9 mouse cellular contexts compared by ENCODE assay signal in the genomic region with DNA sequence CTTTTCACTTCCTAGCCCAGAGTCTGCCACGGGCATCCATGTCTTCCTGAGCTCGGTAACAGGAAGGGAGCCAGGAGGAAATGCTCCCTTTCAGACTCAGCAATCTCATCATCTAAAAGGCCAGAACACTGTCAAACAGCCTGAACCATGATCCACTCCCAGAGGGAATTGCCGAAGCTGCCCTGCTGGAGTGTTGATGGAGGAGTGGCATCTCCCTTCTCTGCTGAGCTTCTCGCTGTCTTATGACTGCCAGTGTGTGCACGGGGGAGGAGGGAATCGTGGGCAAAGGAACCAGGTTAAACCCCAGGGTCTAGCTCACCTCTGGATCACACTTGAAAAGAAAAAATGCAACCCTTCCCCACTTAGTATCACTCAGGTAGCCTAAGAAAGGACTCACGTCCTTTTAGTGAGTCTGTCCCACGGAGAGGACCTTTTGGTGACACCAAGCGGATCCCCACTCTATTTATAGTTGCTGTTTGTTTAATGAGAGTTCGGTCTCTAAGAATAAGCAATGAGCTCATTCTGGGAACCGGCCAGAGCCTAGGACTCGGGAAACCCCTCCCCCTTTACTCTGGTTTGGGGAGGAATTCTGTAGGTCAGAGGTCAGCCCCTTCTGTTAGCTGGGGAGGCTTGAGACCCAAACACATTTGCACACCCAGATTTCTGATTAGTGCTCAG.
DNase-seq lines count a peak whose midpoint lies in the region; ATAC-seq lines count a peak whose summit lies in the region.
"Had no signal": no experiment of that assay in that cellular context is flagged by ENCODE, and none has a peak within 500 bp of the region (broad histone marks: within the 10 kb centered on the region; RNA-seq: fewer than 3 reads in every experiment).

No protein-coding gene starts in this region.

- no peaks in the 10 kb centered on the region for H3K27me3 ChIP-seq in midbrain, embryonic 10.5 days (ENCODE audit: low read depth, poor library complexity, severe bottlenecking)
- no peaks in the 10 kb centered on the region for H3K27me3 ChIP-seq in midbrain, embryonic 16.5 days (ENCODE audit: control insufficient read depth, insufficient read depth, low read depth, low read length)
- no peaks in the 10 kb centered on the region for H3K27me3 ChIP-seq in heart, embryonic 11.5 days (ENCODE audit: control insufficient read depth, insufficient read depth, low read length)
- no peaks in the 10 kb centered on the region for H3K27me3 ChIP-seq in stomach, embryonic 14.5 days (ENCODE audit: control insufficient read depth, insufficient read depth, low read length)
- H3K27me3 ChIP-seq: embryonic facial prominence, embryonic 15.5 days had no signal

- peaks cover 6% of the 10 kb centered on the region; the same call in 1 of the 2 replicates for H3K9me3 ChIP-seq in midbrain, embryonic 10.5 days (replicated peaks)
- no peaks in the 10 kb centered on the region for H3K9me3 ChIP-seq in midbrain, embryonic 16.5 days (replicated peaks; ENCODE audit: control insufficient read depth, low read length, poor library complexity, severe bottlenecking)
- 0 out of 2 replicates have a peak, but pooled peaks cover 3% of the 10 kb centered on the region for H3K9me3 ChIP-seq in heart, embryonic 11.5 days (replicated peaks; ENCODE audit: control insufficient read depth, low read length)
- H3K9me3 ChIP-seq in stomach, embryonic 14.5 days (ENCODE audit: control insufficient read depth, low read depth, low read length): no peaks in the 10 kb centered on the region
- H3K9me3 ChIP-seq: embryonic facial prominence, embryonic 15.5 days had no signal

- no peak for DNase-seq in midbrain, embryonic 10.5 days (ENCODE audit: low spot score)
- peak; percentile 61 to 68 for DNase-seq in kidney, postnatal 25 days
- DNase-seq in cerebellum, postnatal 25 days: no peak
- no peak for DNase-seq in thymus, adult 18-20 months
- no peak for DNase-seq in right cerebral cortex, postnatal 4 days

- 0 out of 2 replicates have a peak overlapping the region, but pooled peaks have one; percentile 19 for H3K27ac ChIP-seq in midbrain, embryonic 10.5 days (replicated peaks)
- no peak overlapping the region for H3K27ac ChIP-seq in midbrain, embryonic 16.5 days (ENCODE audit: low read length)
- no peak overlapping the region; the same call in 1 of the 2 replicates for H3K27ac ChIP-seq in heart, embryonic 11.5 days (ENCODE audit: low read depth, low read length)
- H3K27ac ChIP-seq in stomach, embryonic 14.5 days (ENCODE audit: low read length): peak overlapping the region; percentile 29; the same call in 1 of the 2 replicates
- H3K27ac ChIP-seq: embryonic facial prominence, embryonic 15.5 days had no signal

- peaks cover 8% of the 10 kb centered on the region for H3K4me1 ChIP-seq in midbrain, embryonic 10.5 days
- H3K4me1 ChIP-seq in midbrain, embryonic 16.5 days (ENCODE audit: control insufficient read depth, insufficient read depth, low read length): no peaks in the 10 kb centered on the region
- peaks cover 35% of the 10 kb centered on the region for H3K4me1 ChIP-seq in heart, embryonic 11.5 days (ENCODE audit: control insufficient read depth, insufficient read depth, low read length)
- H3K4me1 ChIP-seq in stomach, embryonic 14.5 days (ENCODE audit: control insufficient read depth, insufficient read depth, low read length): peaks cover 17% of the 10 kb centered on the region

- H3K9ac ChIP-seq in midbrain, embryonic 16.5 days (ENCODE audit: low read depth, low read length): no peak overlapping the region
- H3K9ac ChIP-seq in heart, embryonic 11.5 days (ENCODE audit: low read depth, low read length): peak overlapping the region; percentile 63
- H3K9ac ChIP-seq in stomach, embryonic 14.5 days (replicated peaks; ENCODE audit: low read depth, low read length): no peak overlapping the region
- H3K9ac ChIP-seq: embryonic facial prominence, embryonic 15.5 days had no signal

- ATAC-seq in midbrain, embryonic 16.5 days: no peak
- peak; percentile 60; the same call in 1 of the 2 replicates for ATAC-seq in heart, embryonic 11.5 days (replicated peaks; ENCODE audit: insufficient number of reproducible peaks, low FRiP score, low TSS enrichment)
- ATAC-seq in stomach, embryonic 14.5 days (ENCODE audit: insufficient number of reproducible peaks, insufficient read depth, low FRiP score, low read depth): no peak

- H3K4me2 ChIP-seq in midbrain, embryonic 16.5 days (ENCODE audit: low read length): no peak overlapping the region
- peak overlapping the region; percentile 44 for H3K4me2 ChIP-seq in heart, embryonic 11.5 days
- H3K4me2 ChIP-seq in stomach, embryonic 14.5 days (replicated peaks; ENCODE audit: low read depth, low read length): no peak overlapping the region; the same call in 1 of the 2 replicates
- H3K4me2 ChIP-seq: embryonic facial prominence, embryonic 15.5 days had no signal

- no peaks in the 10 kb centered on the region for H3K36me3 ChIP-seq in midbrain, embryonic 10.5 days
- no peaks in the 10 kb centered on the region for H3K36me3 ChIP-seq in midbrain, embryonic 16.5 days (ENCODE audit: control insufficient read depth, insufficient read depth, low read length)
- H3K36me3 ChIP-seq in heart, embryonic 11.5 days (ENCODE audit: control insufficient read depth, insufficient read depth, low read length): no peaks in the 10 kb centered on the region
- no peaks in the 10 kb centered on the region for H3K36me3 ChIP-seq in stomach, embryonic 14.5 days (ENCODE audit: control insufficient read depth, insufficient read depth, low read length)
- H3K36me3 ChIP-seq: embryonic facial prominence, embryonic 15.5 days had no signal

- WGBS in midbrain, embryonic 10.5 days: 51% methylated on average over 12 of the region's 12 CpGs
- WGBS in midbrain, embryonic 16.5 days: 52% methylated on average over 12 of the region's 12 CpGs
- 17% methylated on average over 12 of the region's 12 CpGs for WGBS in heart, embryonic 11.5 days (ENCODE audit: insufficient replicate concordance)
- 16% methylated on average over 12 of the region's 12 CpGs for WGBS in stomach, embryonic 14.5 days

- H3K4me3 ChIP-seq in midbrain, embryonic 10.5 days: no peak overlapping the region
- no peak overlapping the region for H3K4me3 ChIP-seq in midbrain, embryonic 16.5 days (ENCODE audit: low read depth, low read length)
- H3K4me3 ChIP-seq in heart, embryonic 11.5 days (ENCODE audit: low read depth, low read length): no peak overlapping the region
- no peak overlapping the region for H3K4me3 ChIP-seq in stomach, embryonic 14.5 days (ENCODE audit: low read depth, low read length)
- H3K4me3 ChIP-seq: embryonic facial prominence, embryonic 15.5 days had no signal

Comparison
In these comparisons a context has a peak if more than half of its experiments do, and no peak if none do; other contexts are left out.
1. H3K27ac ChIP-seq: peak in midbrain, embryonic 10.5 days (single experiment) and stomach, embryonic 14.5 days (single experiment); none in midbrain, embryonic 16.5 days (single experiment) and heart, embryonic 11.5 days (single experiment).
2. DNase-seq: peak in kidney, postnatal 25 days (2 of 2); none in midbrain, embryonic 10.5 days (single experiment), cerebellum, postnatal 25 days (0 of 2), thymus, adult 18-20 months (0 of 2) and right cerebral cortex, postnatal 4 days (single experiment).